Mouse (Mus musculus) midbrain, embryonic 12.5 days (tissue): ENCODE results near the gene Coro2a. TPM values are rescaled to one million over a fixed set of nuclear protein-coding genes. Genes with fewer than 3 reads are reported as not detected.
"Not testable (repeated sequence)": the region's sequence is repeated elsewhere in the genome, so short reads cannot be mapped to it uniquely, and the experiment has no call there.

Source experiments
- ATAC-seq: fragments of 200-750 bp; cut with Nextera tagmentation; 2 replicates; pipeline ENCODE4 v1.8.0; 2017; ENCODE audit warnings: low read depth, moderate TSS enrichment, moderate library complexity; ENCODE audit not compliant: low FRiP score
- H3K27ac ChIP-seq: fragments of 300-500 bp; sonication (generic); replicated peaks from 2 replicates; pipeline ENCODE4 v1.5.1; 2016; ENCODE audit warnings: mild to moderate bottlenecking
- H3K27me3 ChIP-seq: fragments of 300-500 bp; sonication (generic); 2 replicates; pipeline ENCODE4 v1.6.1; 2016; ENCODE audit warnings: mild to moderate bottlenecking
- H3K36me3 ChIP-seq: fragments of 300-500 bp; sonication (generic); 2 replicates; pipeline ENCODE4 v1.6.1; 2016
- H3K4me1 ChIP-seq: fragments of 300-500 bp; sonication (generic); 2 replicates; pipeline ENCODE4 v1.6.1; 2016
- H3K4me2 ChIP-seq: fragments of 300-500 bp; sonication (generic); replicated peaks from 2 replicates; pipeline ENCODE4 v1.6.1; 2016; ENCODE audit warnings: mild to moderate bottlenecking, moderate library complexity
- H3K4me3 ChIP-seq: fragments of 300-500 bp; sonication (generic); 2 replicates; pipeline ENCODE4 v1.5.1; 2016; ENCODE audit warnings: mild to moderate bottlenecking
- H3K9ac ChIP-seq: fragments of 300-500 bp; sonication (generic); replicated peaks from 2 replicates; pipeline ENCODE4 v1.6.1; 2016; ENCODE audit warnings: mild to moderate bottlenecking, moderate library complexity
- H3K9me3 ChIP-seq: fragments of 300-500 bp; sonication (generic); 2 replicates; pipeline ENCODE4 v1.6.1; 2016; ENCODE audit warnings: mild to moderate bottlenecking
- WGBS: fragments of 180-500 bp; shearing (Covaris S2); methylation state at CpG from one replicate; pipeline ENCODE4 v1.1.7; 2016; 5-methylcytosine and 5-hydroxymethylcytosine counted together
- polyA plus RNA-seq: library from polyadenylated mRNA; unstranded; fragments of >200 nt; fragmentation: Nextera tagmentation; extraction: Ambion mirVana; gene quantifications from 2 replicates; pipeline ENCODE4 v1.2.1, GENCODE M21; 2016

The Coro2a gene
- polyA plus RNA-seq, 1 experiment from 2014 or later, result 2.8 TPM

- Histone ChIP-seq H3K36me3 (no peaks in the 10 kb centered on the region), H3K27me3 (no peaks in the 10 kb centered on the region), H3K4me3 (no peak overlapping the region), H3K4me1 (no peaks in the 10 kb centered on the region), H3K9me3 (no peaks in the 10 kb centered on the region), H3K9ac (no peak overlapping the region), H3K27ac (no peak overlapping the region), H3K4me2 (no peak overlapping the region)
- ATAC-seq, result no peak
- WGBS, result 91% methylated on average over 9 of the region's 9 CpGs
These were observed 10.0 kb downstream of the Coro2a start for GRCm38 (mm10) chr4:46591833-46592520.

GRCm38 (mm10) chr4:46590810-46591209, 11.2 kb downstream of the Coro2a start:
- Histone ChIP-seq H3K36me3 (no peaks in the 10 kb centered on the region), H3K4me2 (no peak overlapping the region), H3K27ac (no peak overlapping the region), H3K4me3 (no peak overlapping the region), H3K27me3 (no peaks in the 10 kb centered on the region), H3K4me1 (no peaks in the 10 kb centered on the region), H3K9me3 (no peaks in the 10 kb centered on the region), H3K9ac (no peak overlapping the region)
- ATAC-seq, result no peak
- WGBS, result 64% methylated on average over 4 of the region's 4 CpGs

- H3K9ac ChIP-seq, result no peak overlapping the region
- no peak overlapping the region for H3K4me3 ChIP-seq
- no peaks in the 10 kb centered on the region for H3K4me1 ChIP-seq
- H3K27me3 ChIP-seq, result no peaks in the 10 kb centered on the region
- no peaks in the 10 kb centered on the region for H3K9me3 ChIP-seq
- no peak overlapping the region for H3K27ac ChIP-seq
- ATAC-seq, result no peak
- no peak overlapping the region for H3K4me2 ChIP-seq
- H3K36me3 ChIP-seq, result no peaks in the 10 kb centered on the region
- 76% methylated on average over 5 of the region's 5 CpGs for WGBS
These were observed 11.9 kb downstream of the Coro2a start for GRCm38 (mm10) chr4:46589946-46590684.

- WGBS, result 85% methylated on average over 8 of the region's 8 CpGs
- H3K27ac ChIP-seq, result no peak overlapping the region
- H3K36me3 ChIP-seq, result no peaks in the 10 kb centered on the region
- H3K9ac ChIP-seq, result no peak overlapping the region
- no peaks in the 10 kb centered on the region for H3K9me3 ChIP-seq
- no peak overlapping the region for H3K4me2 ChIP-seq
- H3K4me1 ChIP-seq, result no peaks in the 10 kb centered on the region
- H3K27me3 ChIP-seq, result no peaks in the 10 kb centered on the region
- H3K4me3 ChIP-seq, result no peak overlapping the region
- no peak for ATAC-seq
These were observed 12.9 kb downstream of the Coro2a start for GRCm38 (mm10) chr4:46589151-46589550.

- no peak for ATAC-seq
- no peak overlapping the region for H3K27ac ChIP-seq
- H3K9ac ChIP-seq, result no peak overlapping the region
- H3K27me3 ChIP-seq, result no peaks in the 10 kb centered on the region
- H3K4me3 ChIP-seq, result no peak overlapping the region
- 66% methylated on average over 4 of the region's 4 CpGs for WGBS
- no peak overlapping the region for H3K4me2 ChIP-seq
- H3K4me1 ChIP-seq, result no peaks in the 10 kb centered on the region
- no peaks in the 10 kb centered on the region for H3K36me3 ChIP-seq
- no peaks in the 10 kb centered on the region for H3K9me3 ChIP-seq
These were observed 15.5 kb downstream of the Coro2a start for GRCm38 (mm10) chr4:46586473-46586872.

- no peak for ATAC-seq
- Histone ChIP-seq H3K4me2 (no peak overlapping the region), H3K27me3 (no peaks in the 10 kb centered on the region), H3K4me3 (no peak overlapping the region), H3K4me1 (no peaks in the 10 kb centered on the region), H3K9me3 (peaks cover 1% of the 10 kb centered on the region; the same call in 1 of the 2 replicates), H3K9ac (no peak overlapping the region), H3K36me3 (no peaks in the 10 kb centered on the region), H3K27ac (no peak overlapping the region)
- WGBS, result 80% methylated on average over 8 of the region's 8 CpGs
These were observed 16.2 kb downstream of the Coro2a start for GRCm38 (mm10) chr4:46585811-46586190.

GRCm38 (mm10) chr4:46585041-46585810, 16.8 kb downstream of the Coro2a start:
- Histone ChIP-seq H3K4me3 (no peak overlapping the region), H3K4me1 (no peaks in the 10 kb centered on the region), H3K27ac (no peak overlapping the region), H3K9ac (no peak overlapping the region), H3K9me3 (peaks cover 3% of the 10 kb centered on the region; the same call in 1 of the 2 replicates), H3K36me3 (no peaks in the 10 kb centered on the region), H3K4me2 (no peak overlapping the region), H3K27me3 (no peaks in the 10 kb centered on the region)
- WGBS, result 72% methylated on average over 13 of the region's 13 CpGs
- no peak for ATAC-seq

- not testable (repeated sequence) for H3K4me1 ChIP-seq, H3K9me3 ChIP-seq, H3K4me3 ChIP-seq, H3K9ac ChIP-seq, H3K27me3 ChIP-seq, H3K4me2 ChIP-seq, ATAC-seq, H3K36me3 ChIP-seq, H3K27ac ChIP-seq
- WGBS, result 85% methylated on average over 3 of the region's 3 CpGs
These were observed 17.5 kb downstream of the Coro2a start for GRCm38 (mm10) chr4:46584536-46584935.

- H3K4me2 ChIP-seq, H3K36me3 ChIP-seq, H3K4me1 ChIP-seq, H3K27me3 ChIP-seq, H3K4me3 ChIP-seq, ATAC-seq, H3K27ac ChIP-seq, H3K9me3 ChIP-seq, H3K9ac ChIP-seq: not testable (repeated sequence)
- 88% methylated on average over 2 of the region's 6 CpGs for WGBS
These were observed 17.9 kb downstream of the Coro2a start for GRCm38 (mm10) chr4:46584084-46584483.

- not testable (repeated sequence) for H3K4me2 ChIP-seq, H3K9ac ChIP-seq, H3K4me3 ChIP-seq, H3K27ac ChIP-seq, H3K36me3 ChIP-seq, H3K27me3 ChIP-seq, H3K9me3 ChIP-seq, ATAC-seq, H3K4me1 ChIP-seq
- 91% methylated on average over 9 of the region's 9 CpGs for WGBS
These were observed 20.0 kb downstream of the Coro2a start for GRCm38 (mm10) chr4:46582024-46582423.

GRCm38 (mm10) chr4:46581577-46581976, 20.4 kb downstream of the Coro2a start:
- not testable (repeated sequence) for H3K4me2 ChIP-seq, H3K27ac ChIP-seq, H3K4me3 ChIP-seq, H3K27me3 ChIP-seq, ATAC-seq, H3K9ac ChIP-seq, H3K4me1 ChIP-seq, H3K9me3 ChIP-seq, H3K36me3 ChIP-seq
- WGBS, result 93% methylated on average over 22 of the region's 22 CpGs

GRCm38 (mm10) chr4:46580799-46581243, 21.2 kb downstream of the Coro2a start:
- not testable (repeated sequence) for H3K27ac ChIP-seq, H3K4me3 ChIP-seq, H3K27me3 ChIP-seq, H3K4me2 ChIP-seq, H3K4me1 ChIP-seq, H3K36me3 ChIP-seq, ATAC-seq, H3K9ac ChIP-seq, H3K9me3 ChIP-seq
- WGBS, result 92% methylated on average over 15 of the region's 15 CpGs
